Mouse (Mus musculus): ENCODE results near the gene Cux1. TPM values are rescaled to one million over a fixed set of nuclear protein-coding genes. Genes with fewer than 3 reads are reported as not detected.

Gene Cux1
- polyA plus RNA-seq, 1 experiment from 2014 or later: 100 TPM

GRCm38 (mm10) chr5:136535204-136535603 lies 32.1 kb downstream of the Cux1 start:
- no peaks in the 10 kb centered on the region; the same call in 1 of the 2 replicates for H3K4me1 ChIP-seq (ENCODE audit: control insufficient read depth, insufficient read depth, low read depth, low read length)
- no peak overlapping the region for H3K9ac ChIP-seq (ENCODE audit: low read depth, low read length)
- H3K9me3 ChIP-seq (ENCODE audit: control insufficient read depth, low read length): no peaks in the 10 kb centered on the region
- no peaks in the 10 kb centered on the region for H3K36me3 ChIP-seq (ENCODE audit: control insufficient read depth, insufficient read depth, low read length)
- ATAC-seq: no peak
- H3K4me3 ChIP-seq (ENCODE audit: low read length): no peak overlapping the region
- WGBS: 56% methylated on average over 1 of the region's 1 CpGs
- H3K27ac ChIP-seq (ENCODE audit: low read depth, low read length): no peak overlapping the region
- no peaks in the 10 kb centered on the region for H3K27me3 ChIP-seq (replicated peaks; ENCODE audit: control insufficient read depth, insufficient read depth, low read length)
- no peak overlapping the region for H3K4me2 ChIP-seq (ENCODE audit: low read length)

GRCm38 (mm10) chr5:136533371-136534276 lies 33.7 kb downstream of the Cux1 start:
- no peak overlapping the region for H3K9ac ChIP-seq (ENCODE audit: low read depth, low read length)
- no peak overlapping the region for H3K4me2 ChIP-seq (ENCODE audit: low read length)
- peaks cover 3% of the 10 kb centered on the region; the same call in 1 of the 2 replicates for H3K4me1 ChIP-seq (ENCODE audit: control insufficient read depth, insufficient read depth, low read depth, low read length)
- no peaks in the 10 kb centered on the region for H3K9me3 ChIP-seq (ENCODE audit: control insufficient read depth, low read length)
- 79% methylated on average over 11 of the region's 11 CpGs for WGBS
- H3K27me3 ChIP-seq (replicated peaks; ENCODE audit: control insufficient read depth, insufficient read depth, low read length): no peaks in the 10 kb centered on the region
- ATAC-seq: no peak
- no peak overlapping the region for H3K27ac ChIP-seq (ENCODE audit: low read depth, low read length)
- H3K4me3 ChIP-seq (ENCODE audit: low read length): no peak overlapping the region
- no peaks in the 10 kb centered on the region for H3K36me3 ChIP-seq (ENCODE audit: control insufficient read depth, insufficient read depth, low read length)

- no peaks in the 10 kb centered on the region for H3K9me3 ChIP-seq (ENCODE audit: control insufficient read depth, low read length)
- H3K36me3 ChIP-seq (ENCODE audit: control insufficient read depth, insufficient read depth, low read length): no peaks in the 10 kb centered on the region
- no peak overlapping the region for H3K4me3 ChIP-seq (ENCODE audit: low read length)
- H3K4me2 ChIP-seq (ENCODE audit: low read length): no peak overlapping the region
- ATAC-seq: no peak
- H3K9ac ChIP-seq (ENCODE audit: low read depth, low read length): no peak overlapping the region
- peaks cover 3% of the 10 kb centered on the region; the same call in 1 of the 2 replicates for H3K4me1 ChIP-seq (ENCODE audit: control insufficient read depth, insufficient read depth, low read depth, low read length)
- no peak overlapping the region for H3K27ac ChIP-seq (ENCODE audit: low read depth, low read length)
- no peaks in the 10 kb centered on the region for H3K27me3 ChIP-seq (replicated peaks; ENCODE audit: control insufficient read depth, insufficient read depth, low read length)
- 90% methylated on average over 2 of the region's 2 CpGs for WGBS
Observed at GRCm38 (mm10) chr5:136531674-136532365, 35.5 kb downstream of the Cux1 start.

GRCm38 (mm10) chr5:136530931-136531330 lies 36.4 kb downstream of the Cux1 start:
- peaks cover 3% of the 10 kb centered on the region; the same call in 1 of the 2 replicates for H3K4me1 ChIP-seq (ENCODE audit: control insufficient read depth, insufficient read depth, low read depth, low read length)
- 70% methylated on average over 1 of the region's 1 CpGs for WGBS
- H3K9ac ChIP-seq (ENCODE audit: low read depth, low read length): no peak overlapping the region
- no peaks in the 10 kb centered on the region for H3K9me3 ChIP-seq (ENCODE audit: control insufficient read depth, low read length)
- no peak for ATAC-seq
- no peaks in the 10 kb centered on the region for H3K36me3 ChIP-seq (ENCODE audit: control insufficient read depth, insufficient read depth, low read length)
- no peak overlapping the region for H3K4me2 ChIP-seq (ENCODE audit: low read length)
- H3K27ac ChIP-seq (ENCODE audit: low read depth, low read length): no peak overlapping the region
- H3K27me3 ChIP-seq (replicated peaks; ENCODE audit: control insufficient read depth, insufficient read depth, low read length): no peaks in the 10 kb centered on the region
- H3K4me3 ChIP-seq (ENCODE audit: low read length): no peak overlapping the region

GRCm38 (mm10) chr5:136529165-136529564 lies 38.1 kb downstream of the Cux1 start:
- Histone ChIP-seq H3K36me3 (ENCODE audit: control insufficient read depth, insufficient read depth, low read length) (no peaks in the 10 kb centered on the region), H3K4me3 (ENCODE audit: low read length) (no peak overlapping the region), H3K4me1 (ENCODE audit: control insufficient read depth, insufficient read depth, low read depth, low read length) (peaks cover 3% of the 10 kb centered on the region; the same call in 1 of the 2 replicates), H3K27me3 (replicated peaks; ENCODE audit: control insufficient read depth, insufficient read depth, low read length) (no peaks in the 10 kb centered on the region), H3K9ac (ENCODE audit: low read depth, low read length) (no peak overlapping the region), H3K4me2 (ENCODE audit: low read length) (no peak overlapping the region), H3K9me3 (ENCODE audit: control insufficient read depth, low read length) (no peaks in the 10 kb centered on the region), H3K27ac (ENCODE audit: low read depth, low read length) (no peak overlapping the region)
- ATAC-seq: no peak

GRCm38 (mm10) chr5:136527871-136528270 lies 39.4 kb downstream of the Cux1 start:
- Histone ChIP-seq H3K9me3 (ENCODE audit: control insufficient read depth, low read length) (no peaks in the 10 kb centered on the region), H3K27ac (ENCODE audit: low read depth, low read length) (no peak overlapping the region), H3K9ac (ENCODE audit: low read depth, low read length) (no peak overlapping the region), H3K27me3 (replicated peaks; ENCODE audit: control insufficient read depth, insufficient read depth, low read length) (no peaks in the 10 kb centered on the region), H3K4me3 (ENCODE audit: low read length) (no peak overlapping the region), H3K4me2 (ENCODE audit: low read length) (no peak overlapping the region), H3K36me3 (ENCODE audit: control insufficient read depth, insufficient read depth, low read length) (no peaks in the 10 kb centered on the region), H3K4me1 (ENCODE audit: control insufficient read depth, insufficient read depth, low read depth, low read length) (peaks cover 6% of the 10 kb centered on the region)
- ATAC-seq: no peak
- WGBS: 68% methylated on average over 1 of the region's 1 CpGs

GRCm38 (mm10) chr5:136526545-136526909 lies 40.8 kb downstream of the Cux1 start:
- H3K27ac ChIP-seq (ENCODE audit: low read depth, low read length): no peak overlapping the region
- no peak overlapping the region for H3K4me2 ChIP-seq (ENCODE audit: low read length)
- no peaks in the 10 kb centered on the region for H3K36me3 ChIP-seq (ENCODE audit: control insufficient read depth, insufficient read depth, low read length)
- no peaks in the 10 kb centered on the region for H3K27me3 ChIP-seq (replicated peaks; ENCODE audit: control insufficient read depth, insufficient read depth, low read length)
- 96% methylated on average over 5 of the region's 5 CpGs for WGBS
- no peak for ATAC-seq
- no peaks in the 10 kb centered on the region for H3K9me3 ChIP-seq (ENCODE audit: control insufficient read depth, low read length)
- H3K4me3 ChIP-seq (ENCODE audit: low read length): no peak overlapping the region
- no peak overlapping the region for H3K9ac ChIP-seq (ENCODE audit: low read depth, low read length)
- H3K4me1 ChIP-seq (ENCODE audit: control insufficient read depth, insufficient read depth, low read depth, low read length): peaks cover 6% of the 10 kb centered on the region

GRCm38 (mm10) chr5:136525896-136526544 lies 41.3 kb downstream of the Cux1 start:
- Histone ChIP-seq H3K4me3 (ENCODE audit: low read length) (no peak overlapping the region), H3K4me1 (ENCODE audit: control insufficient read depth, insufficient read depth, low read depth, low read length) (peaks cover 6% of the 10 kb centered on the region), H3K9me3 (ENCODE audit: control insufficient read depth, low read length) (no peaks in the 10 kb centered on the region), H3K9ac (ENCODE audit: low read depth, low read length) (no peak overlapping the region), H3K4me2 (ENCODE audit: low read length) (no peak overlapping the region), H3K36me3 (ENCODE audit: control insufficient read depth, insufficient read depth, low read length) (no peaks in the 10 kb centered on the region), H3K27me3 (replicated peaks; ENCODE audit: control insufficient read depth, insufficient read depth, low read length) (no peaks in the 10 kb centered on the region), H3K27ac (ENCODE audit: low read depth, low read length) (no peak overlapping the region)
- WGBS: 78% methylated on average over 9 of the region's 9 CpGs
- ATAC-seq: no peak

Measured in hindbrain, embryonic 16.5 days (tissue).